Mouse (Mus musculus): ENCODE results near the gene 4932414N04Rik.

DNA sequence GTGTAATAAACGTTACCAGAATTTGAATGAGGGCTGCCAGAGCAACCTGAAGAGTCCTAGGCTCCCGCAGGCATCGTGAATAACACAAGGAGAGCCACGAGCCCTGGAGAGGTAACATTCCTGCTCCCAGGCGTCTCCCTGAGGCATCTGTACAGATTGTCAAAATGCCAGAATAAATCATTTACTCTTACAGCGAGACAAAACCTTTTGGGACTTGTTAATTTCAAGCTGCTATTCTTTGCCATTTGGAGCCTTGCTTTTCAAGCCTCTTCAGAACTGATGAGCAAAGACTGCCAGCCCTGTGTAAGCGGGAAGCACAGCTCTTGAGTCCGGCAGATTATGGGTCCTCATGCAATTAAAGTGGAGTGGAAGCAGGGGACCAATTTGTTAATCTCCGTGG, 138.3 kb downstream of the 4932414N04Rik start:
- TF ChIP-seq CTCF (IDR thresholded peaks at IDR 0.05; ENCODE audit: extremely low read depth, insufficient read length, insufficient replicate concordance, low read depth, low read length) (no peak), POLR2A (IDR thresholded peaks at IDR 0.05; ENCODE audit: low read depth, low read length) (no peak)

Measured in small intestine, adult 2 months (tissue).